In genomic region chr7:16944061-16944807, GRCm38 (mm10) we compare ENCODE assay signal across 8 mouse cellular contexts. TPM values are rescaled to one million over a fixed set of nuclear protein-coding genes. Genes with fewer than 3 reads are reported as not detected.
A peak's percentile ranks its signal among the peaks of the same experiment; 100 is the strongest.
DNase-seq lines count a peak whose midpoint lies in the region; ATAC-seq and TF ChIP-seq lines count a peak whose summit lies in the region.

TSS of gene Pnmal2 (plus strand) at chr7:16944682.

- no peaks in the 10 kb centered on the region for H3K79me2 ChIP-seq in liver, adult 2 months (ENCODE audit: control insufficient read depth, insufficient read depth, low read length)
- H3K79me2 ChIP-seq in myocyte (ENCODE audit: control insufficient read depth, insufficient read depth) = peaks cover 5% of the 10 kb centered on the region

- TF ChIP-seq CTCF in gastrocnemius, adult 2 months (IDR thresholded peaks at IDR 0.05) = no peak
- no peak for TF ChIP-seq CTCF in liver, adult 2 months (IDR thresholded peaks at IDR 0.05; ENCODE audit: low read depth, low read length)

- peak within 1 kb of the TSS; percentile 75 for H3K4me3 ChIP-seq in gastrocnemius, adult 2 months
- H3K4me3 ChIP-seq in embryonic facial prominence, embryonic 12.5 days = peak within 1 kb of the TSS; percentile 62
- peak within 1 kb of the TSS; percentile 66 for H3K4me3 ChIP-seq in heart, embryonic 13.5 days
- peak within 1 kb of the TSS; percentile 71 for H3K4me3 ChIP-seq in kidney, embryonic 16.5 days (ENCODE audit: low read length)
- H3K4me3 ChIP-seq in liver, adult 2 months (ENCODE audit: insufficient read depth, low read depth, low read length) = peak within 1 kb of the TSS; percentile 56; the same call in 1 of the 2 replicates
- H3K4me3 ChIP-seq in myocyte = peak within 1 kb of the TSS; percentile 44
- H3K4me3 ChIP-seq in stomach, embryonic 15.5 days (replicated peaks) = peak within 1 kb of the TSS; percentile 54

- no peaks in the 10 kb centered on the region for H3K9me3 ChIP-seq in embryonic facial prominence, embryonic 12.5 days
- H3K9me3 ChIP-seq in heart, embryonic 13.5 days = no peaks in the 10 kb centered on the region
- H3K9me3 ChIP-seq in kidney, embryonic 16.5 days (ENCODE audit: low read length) = no peaks in the 10 kb centered on the region
- H3K9me3 ChIP-seq in stomach, embryonic 15.5 days = no peaks in the 10 kb centered on the region

- no peaks in the 10 kb centered on the region for H3K36me3 ChIP-seq in embryonic facial prominence, embryonic 12.5 days
- no peaks in the 10 kb centered on the region for H3K36me3 ChIP-seq in heart, embryonic 13.5 days
- H3K36me3 ChIP-seq in kidney, embryonic 16.5 days (ENCODE audit: insufficient read depth, low read length) = no peaks in the 10 kb centered on the region
- no peaks in the 10 kb centered on the region for H3K36me3 ChIP-seq in liver, adult 2 months (ENCODE audit: control insufficient read depth, insufficient read depth, low read length)
- H3K36me3 ChIP-seq in myocyte (ENCODE audit: control insufficient read depth, insufficient read depth) = no peaks in the 10 kb centered on the region
- no peaks in the 10 kb centered on the region for H3K36me3 ChIP-seq in stomach, embryonic 15.5 days

- WGBS in embryonic facial prominence, embryonic 12.5 days = 13% methylated on average over 36 of the region's 36 CpGs
- 18% methylated on average over 36 of the region's 36 CpGs for WGBS in heart, embryonic 13.5 days
- WGBS in kidney, embryonic 16.5 days = 13% methylated on average over 36 of the region's 36 CpGs
- 24% methylated on average over 36 of the region's 36 CpGs for WGBS in liver, adult 2 months
- 13% methylated on average over 36 of the region's 36 CpGs for WGBS in stomach, embryonic 15.5 days

- peaks cover 44% of the 10 kb centered on the region for H3K27me3 ChIP-seq in embryonic facial prominence, embryonic 12.5 days
- H3K27me3 ChIP-seq in heart, embryonic 13.5 days (replicated peaks) = peaks cover 50% of the 10 kb centered on the region
- H3K27me3 ChIP-seq in kidney, embryonic 16.5 days (ENCODE audit: insufficient read depth, low read length) = peaks cover 44% of the 10 kb centered on the region
- peaks cover 18% of the 10 kb centered on the region for H3K27me3 ChIP-seq in liver, adult 2 months (ENCODE audit: control insufficient read depth, insufficient read depth, low read length)
- no peaks in the 10 kb centered on the region for H3K27me3 ChIP-seq in myocyte (ENCODE audit: control insufficient read depth, insufficient read depth, insufficient read length)
- H3K27me3 ChIP-seq in stomach, embryonic 15.5 days (replicated peaks) = peaks cover 31% of the 10 kb centered on the region

- peak; percentile 87 for DNase-seq in gastrocnemius, adult 2 months
- no peak for DNase-seq in gastrocnemius, adult 18-20 months (ENCODE audit: low spot score)
- no peak for DNase-seq in liver, adult 2 months (ENCODE audit: extremely low read depth, low read depth, low spot score)

- H3K9ac ChIP-seq in embryonic facial prominence, embryonic 12.5 days = peak within 1 kb of the TSS; percentile 66
- peak within 1 kb of the TSS; percentile 87 for H3K9ac ChIP-seq in heart, embryonic 13.5 days
- peak within 1 kb of the TSS; percentile 81 for H3K9ac ChIP-seq in kidney, embryonic 16.5 days (replicated peaks; ENCODE audit: low read length)
- peak within 1 kb of the TSS; percentile 65 for H3K9ac ChIP-seq in liver, adult 2 months (ENCODE audit: low read depth, low read length)
- peak within 1 kb of the TSS; percentile 45 for H3K9ac ChIP-seq in stomach, embryonic 15.5 days

- peaks cover 39% of the 10 kb centered on the region for H3K4me1 ChIP-seq in embryonic facial prominence, embryonic 12.5 days
- H3K4me1 ChIP-seq in heart, embryonic 13.5 days = peaks cover 62% of the 10 kb centered on the region
- peaks cover 47% of the 10 kb centered on the region for H3K4me1 ChIP-seq in kidney, embryonic 16.5 days (ENCODE audit: insufficient read depth, low read length)
- no peaks in the 10 kb centered on the region for H3K4me1 ChIP-seq in liver, adult 2 months (ENCODE audit: control insufficient read depth, insufficient read depth, low read length)
- peaks cover 44% of the 10 kb centered on the region for H3K4me1 ChIP-seq in stomach, embryonic 15.5 days

- no peak for TF ChIP-seq POLR2A in liver, adult 2 months (IDR thresholded peaks at IDR 0.05; ENCODE audit: extremely low read depth, insufficient read depth, low read length)
- TF ChIP-seq POLR2A in myocyte (IDR thresholded peaks at IDR 0.05; ENCODE audit: insufficient read length, low read depth) = peak; percentile 91

- peak; percentile 86 for ATAC-seq in embryonic facial prominence, embryonic 12.5 days (ENCODE audit: insufficient number of reproducible peaks, insufficient read depth, low FRiP score, low TSS enrichment)
- ATAC-seq in heart, embryonic 13.5 days (ENCODE audit: extremely low read depth, insufficient number of reproducible peaks, low FRiP score, low TSS enrichment) = peak; percentile 69; the same call in 1 of the 2 replicates
- peak; percentile 84 for ATAC-seq in kidney, embryonic 16.5 days (ENCODE audit: low FRiP score, low TSS enrichment)
- peak; percentile 77 for ATAC-seq in stomach, embryonic 15.5 days (ENCODE audit: insufficient read depth, low FRiP score, low read depth)

- H3K4me2 ChIP-seq in embryonic facial prominence, embryonic 12.5 days (replicated peaks) = peak within 1 kb of the TSS; percentile 70
- H3K4me2 ChIP-seq in heart, embryonic 13.5 days = peak within 1 kb of the TSS; percentile 92
- peak within 1 kb of the TSS; percentile 88 for H3K4me2 ChIP-seq in kidney, embryonic 16.5 days (replicated peaks; ENCODE audit: low read depth, low read length)
- peak within 1 kb of the TSS; percentile 60 for H3K4me2 ChIP-seq in myocyte (ENCODE audit: low read depth)
- H3K4me2 ChIP-seq in stomach, embryonic 15.5 days = peak within 1 kb of the TSS; percentile 80

- H3ac ChIP-seq in myocyte (ENCODE audit: control insufficient read depth, insufficient read length) = peak within 1 kb of the TSS; percentile 84

- intact Hi-C loops in gastrocnemius, adult 2 months (cut with DNase I) = no loop called here

- H3K27ac ChIP-seq in gastrocnemius, adult 2 months = peak within 1 kb of the TSS; percentile 41
- H3K27ac ChIP-seq in embryonic facial prominence, embryonic 12.5 days = 0 out of 2 replicates have a peak within 1 kb of the TSS, but pooled peaks have one; percentile 25
- H3K27ac ChIP-seq in heart, embryonic 13.5 days (replicated peaks) = no peak within 1 kb of the TSS
- H3K27ac ChIP-seq in kidney, embryonic 16.5 days (ENCODE audit: low read length) = no peak within 1 kb of the TSS
- no peak within 1 kb of the TSS for H3K27ac ChIP-seq in liver, adult 2 months (replicated peaks; ENCODE audit: insufficient read depth, low read depth, low read length)
- H3K27ac ChIP-seq in stomach, embryonic 15.5 days = no peak within 1 kb of the TSS; the same call in 1 of the 2 replicates

TF ChIP-seq in myocyte, 11 proteins besides CTCF, POLR2A, EP300 and RAD21:
- TF ChIP-seq USF1 (IDR thresholded peaks at IDR 0.05; ENCODE audit: low read depth) = no peak
- no peak for TF ChIP-seq TCF3 (IDR thresholded peaks at IDR 0.05; ENCODE audit: insufficient read length, low read depth)
- no peak for TF ChIP-seq REST (IDR thresholded peaks at IDR 0.05; ENCODE audit: insufficient read depth, insufficient read length)
- peak; percentile 89 for TF ChIP-seq POLR2AphosphoS2 (IDR thresholded peaks at IDR 0.05; ENCODE audit: insufficient read length, low read depth)
- peak in 2 of 3 experiments; percentile 74 to 87 for TF ChIP-seq MYOG (IDR thresholded peaks at IDR 0.05; ENCODE audit: control insufficient read depth in 1 of 3, insufficient read depth in 1 of 3, insufficient read length in 2 of 3, low read depth in 2 of 3)
- TF ChIP-seq TCF12 (IDR thresholded peaks at IDR 0.05; ENCODE audit: insufficient read depth, poor library complexity, severe bottlenecking) = no peak
- no peak for TF ChIP-seq CEBPB (IDR thresholded peaks at IDR 0.05; ENCODE audit: insufficient read depth, poor library complexity, severe bottlenecking)
- no peak for TF ChIP-seq SRF (IDR thresholded peaks at IDR 0.05; ENCODE audit: control insufficient read depth, insufficient read length, low read depth)
- TF ChIP-seq E2F4 (IDR thresholded peaks at IDR 0.05; ENCODE audit: insufficient read depth) = no peak
- peak in 2 of 3 experiments; percentile 76 to 79 for TF ChIP-seq MYOD1 (IDR thresholded peaks at IDR 0.05; ENCODE audit: control insufficient read depth in 1 of 3, insufficient read length in 2 of 3, low read depth in 2 of 3)
- no peak for TF ChIP-seq MAX (IDR thresholded peaks at IDR 0.05; ENCODE audit: low read depth)

RNA-seq across cellular contexts. Expression of gene Pnmal2, which starts in this region (rescaled TPM):
- under 1 TPM; 0.74 to 0.86 TPM for total RNA-seq in gastrocnemius, adult 2 months (2021)
- total RNA-seq in gastrocnemius, adult 18-20 months (2021) = under 1 TPM; 0.50 to 0.64 TPM
- polyA plus RNA-seq in embryonic facial prominence, embryonic 12.5 days (2016; fragmentation: Nextera tagmentation; extraction: Ambion mirVana) = 15.9 and 16.6 TPM in 2 replicates
- 4.0 and 4.1 TPM in 2 replicates for polyA plus RNA-seq in heart, embryonic 13.5 days (2015; fragmentation: Nextera tagmentation; extraction: Ambion mirVana)
- 7.4 and 7.5 TPM in 2 replicates for polyA plus RNA-seq in kidney, embryonic 16.5 days (2015; fragmentation: Nextera tagmentation; extraction: Ambion mirVana)
- total RNA-seq in liver, adult 2 months (2014; rRNA removed) = under 0.01 and 0.07 TPM in 2 replicates
- 0.02 and 0.10 TPM in 2 replicates for polyA plus RNA-seq in liver, adult 2 months (2012; rRNA removed)
- polyA plus RNA-seq in myocyte (2012; fragmentation: generic; extraction: Trizol) = 44.4 TPM
- polyA plus RNA-seq in stomach, embryonic 15.5 days (2015; fragmentation: Nextera tagmentation; extraction: Ambion mirVana) = 10.2 and 12.7 TPM in 2 replicates

Comparison
In these comparisons a context has a peak if more than half of its experiments do, and no peak if none do; other contexts are left out.
1. Peak in DNase-seq, H3K4me3 ChIP-seq and H3K27ac ChIP-seq in gastrocnemius, adult 2 months; RNA of the gene not detected or under 1 TPM.